8 mouse cellular contexts compared by ENCODE assay signal in genomic region chr10:127353909-127354895, GRCm38 (mm10). TPM values are rescaled to one million over a fixed set of nuclear protein-coding genes. Genes with fewer than 3 reads are reported as not detected.
A peak's percentile ranks its signal among the peaks of the same experiment; 100 is the strongest.
DNase-seq lines count a peak whose midpoint lies in the region; ATAC-seq and TF ChIP-seq lines count a peak whose summit lies in the region.

Inhbe (minus strand) TSS chr10:127354411.

- no peak within 1 kb of the TSS for H3K27ac ChIP-seq in heart, embryonic 12.5 days (ENCODE audit: poor library complexity, severe bottlenecking)
- no peak within 1 kb of the TSS for H3K27ac ChIP-seq in CH12.LX (ENCODE audit: insufficient read depth, low read depth)
- H3K27ac ChIP-seq in cortical plate, adult 2 months (ENCODE audit: insufficient read depth, low read length), result peak within 1 kb of the TSS; percentile 90

- in situ Hi-C loops in CH12.LX (cut with MboI; ENCODE audit: low pct_ligation_motif_present, low pct_unique_long_range_greater_than_20kb, low sequenced_read_pairs), result no loop called here

- DNase-seq in heart, adult 18-20 months, result peak; percentile 49 to 50
- no peak for DNase-seq in CH12.LX (ENCODE audit: extremely low read depth)
- DNase-seq in left cerebral cortex, adult 18-20 months (ENCODE audit: low spot score in 2 of 2), result peak; percentile 69 to 85
- DNase-seq in telencephalon, adult 2 months (ENCODE audit: low read depth, low spot score), result peak; percentile 95
- DNase-seq in spleen, adult 18-20 months, result no peak
- DNase-seq in kidney, adult 11 months, result no peak

- no peak for ATAC-seq in heart, embryonic 12.5 days (ENCODE audit: insufficient number of reproducible peaks, low FRiP score)

- H3K9ac ChIP-seq in heart, embryonic 12.5 days, result no peak within 1 kb of the TSS
- H3K9ac ChIP-seq in CH12.LX (ENCODE audit: insufficient read depth, low read depth), result peak within 1 kb of the TSS; percentile 95; the same call in 1 of the 2 replicates

- no peak for TF ChIP-seq POLR2A in CH12.LX (IDR thresholded peaks at IDR 0.05; ENCODE audit: low read depth, low read length)
- TF ChIP-seq POLR2A in cortical plate, adult 2 months (IDR thresholded peaks at IDR 0.05; ENCODE audit: extremely low read depth, insufficient read depth, low read length), result peak; percentile 85

- peaks cover 15% of the 10 kb centered on the region for H3K27me3 ChIP-seq in heart, embryonic 12.5 days (replicated peaks)
- H3K27me3 ChIP-seq in CH12.LX (replicated peaks), result no peaks in the 10 kb centered on the region

- no peaks in the 10 kb centered on the region for H3K36me3 ChIP-seq in heart, embryonic 12.5 days
- peaks cover 20 to 44% of the 10 kb centered on the region in 2 experiments for H3K36me3 ChIP-seq in CH12.LX (replicated peaks in 1 of 2; ENCODE audit: control insufficient read depth in 1 of 2, insufficient read depth in 1 of 2, low read length in 1 of 2)

- no peak for TF ChIP-seq EP300 in CH12.LX (IDR thresholded peaks at IDR 0.05; ENCODE audit: low read length)

- WGBS in heart, embryonic 12.5 days, result 74% methylated on average over 18 of the region's 18 CpGs

- peak in 1 of 2 experiments; percentile 47; a peak in 2 of 4 replicates for TF ChIP-seq CTCF in CH12.LX (conservative IDR thresholded peaks at IDR 0.05 in 1 of 2, IDR thresholded peaks at IDR 0.05 in 1 of 2; ENCODE audit: low read depth in 2 of 2, low read length in 2 of 2)
- peak; percentile 40; the same call in 1 of the 2 replicates for TF ChIP-seq CTCF in cortical plate, adult 2 months (IDR thresholded peaks at IDR 0.05; ENCODE audit: extremely low read depth, insufficient read depth, low read length)

- peaks cover 8% of the 10 kb centered on the region; the same call in 1 of the 2 replicates for H3K4me1 ChIP-seq in heart, embryonic 12.5 days (replicated peaks)
- peaks cover 21 to 45% of the 10 kb centered on the region in 2 experiments for H3K4me1 ChIP-seq in CH12.LX (ENCODE audit: control insufficient read depth in 1 of 2, insufficient read depth in 2 of 2)
- peaks cover 8% of the 10 kb centered on the region for H3K4me1 ChIP-seq in cortical plate, adult 2 months (ENCODE audit: control insufficient read depth, insufficient read depth, low read length)

- no peaks in the 10 kb centered on the region for H3K9me3 ChIP-seq in heart, embryonic 12.5 days (replicated peaks)
- no peaks in the 10 kb centered on the region for H3K9me3 ChIP-seq in CH12.LX (replicated peaks; ENCODE audit: low read length)

- TF ChIP-seq RAD21 in CH12.LX (IDR thresholded peaks at IDR 0.05; ENCODE audit: low read depth, low read length), result peak; percentile 31

- dilution Hi-C loops in CH12.LX (cut with MboI; ENCODE audit: extremely low pct_ligation_motif_present, extremely low pct_unique_long_range_greater_than_20kb, low sequenced_read_pairs), result no loop called here

- no peak within 1 kb of the TSS for H3K4me3 ChIP-seq in heart, embryonic 12.5 days
- H3K4me3 ChIP-seq in CH12.LX (replicated peaks in 1 of 3; ENCODE audit: low read depth in 2 of 3, low read length in 2 of 3, poor library complexity in 1 of 3), result peak within 1 kb of the TSS in 1 of 3 experiments; percentile 15
- no peak within 1 kb of the TSS for H3K4me3 ChIP-seq in cortical plate, adult 2 months (ENCODE audit: insufficient read depth, low read length)

- no peaks in the 10 kb centered on the region for H3K79me2 ChIP-seq in CH12.LX (replicated peaks; ENCODE audit: control insufficient read depth, extremely low read depth, insufficient read depth, poor library complexity, severe bottlenecking)

- H3K4me2 ChIP-seq in heart, embryonic 12.5 days, result no peak within 1 kb of the TSS
- 0 out of 2 replicates have a peak within 1 kb of the TSS, but pooled peaks have one; percentile 47 for H3K4me2 ChIP-seq in CH12.LX (ENCODE audit: insufficient read depth, low read depth, poor library complexity, severe bottlenecking)

TF ChIP-seq in CH12.LX, 34 proteins besides CTCF, POLR2A, EP300 and RAD21:
- TF ChIP-seq MEF2A (IDR thresholded peaks at IDR 0.05; ENCODE audit: borderline replicate concordance, low read depth, low read length) (peak; percentile 51; the same call in 1 of the 2 replicates), SMC3 (IDR thresholded peaks at IDR 0.05; ENCODE audit: low read depth, low read length) (peak; percentile 32; the same call in 1 of the 2 replicates), NRF1 (IDR thresholded peaks at IDR 0.05; ENCODE audit: low read depth, low read length) (no peak)

RNA-seq across cellular contexts. Expression of gene Inhbe, which starts in this region (rescaled TPM):
- not detected for total RNA-seq in heart, adult 18-20 months (2021)
- not detected in 2 replicates for polyA plus RNA-seq in heart, embryonic 12.5 days (2016; fragmentation: Nextera tagmentation; extraction: Ambion mirVana)
- total RNA-seq in CH12.LX (2012; rRNA removed) (1.3 and 2.6 TPM in 2 replicates), CH12.LX (2014; rRNA removed) (0.85 and 0.89 TPM in 2 replicates)
- polyA plus RNA-seq in CH12.LX (2012; ENCODE audit: insufficient read length, low read depth), result 0.65 and 0.83 TPM in 2 replicates
- 0.10 and 0.19 TPM in 2 replicates for polyA plus RNA-seq in cortical plate, adult 2 months (2012; rRNA removed)
- total RNA-seq in left cerebral cortex, adult 18-20 months (2021), result under 1 TPM; 0.07 to 0.14 TPM

Comparison
In these comparisons a context has a peak if more than half of its experiments do, and no peak if none do; other contexts are left out.
1. Peak in DNase-seq in heart, adult 18-20 months; RNA of the gene not detected or under 1 TPM.
2. Peak in DNase-seq in left cerebral cortex, adult 18-20 months; RNA of the gene not detected or under 1 TPM.